Mouse (Mus musculus) testis, adult 2 months (tissue): ENCODE data around the gene Ak4.

ENCODE experiments used
- CTCF ChIP-seq: fragments of 200-500 bp; IDR thresholded peaks from 2 replicates; pipeline ENCODE4 v1.5.1; 2012; ENCODE audit warnings: low read depth, mild to moderate bottlenecking, inconsistent platforms, low read length, moderate library complexity; ENCODE audit not compliant: control insufficient read depth, insufficient read depth, insufficient replicate concordance
- POLR2A ChIP-seq: fragments of 200-500 bp; IDR thresholded peaks from 2 replicates; pipeline ENCODE4 v1.6.1; 2012; ENCODE audit warnings: low read depth, mild to moderate bottlenecking, inconsistent platforms, low read length, moderate library complexity; ENCODE audit not compliant: control insufficient read depth

- TF ChIP-seq POLR2A (no peak), CTCF (no peak)
These were observed 86.9 kb downstream of the Ak4 start for GRCm38 (mm10) chr4:101505966-101506365.
